Mouse (Mus musculus) lung, embryonic 15.5 days (tissue): ENCODE data around the gene Auh. TPM values are rescaled to one million over a fixed set of nuclear protein-coding genes. Genes with fewer than 3 reads are reported as not detected.

ENCODE experiments used
- ATAC-seq: fragments of 200-750 bp; cut with Nextera tagmentation; 2 replicates; pipeline ENCODE4 v1.8.0; 2017; ENCODE audit warnings: moderate number of reproducible peaks, borderline replicate concordance; ENCODE audit not compliant: low FRiP score, low TSS enrichment; ENCODE audit errors: extremely low read depth
- H3K27ac ChIP-seq: fragments of 300-500 bp; sonication (generic); 2 replicates; pipeline ENCODE4 v1.5.1; 2015; ENCODE audit warnings: moderate library complexity, mild to moderate bottlenecking, inconsistent platforms
- H3K27me3 ChIP-seq: fragments of 300-500 bp; sonication (generic); 2 replicates; pipeline ENCODE4 v1.6.1; 2015; ENCODE audit warnings: inconsistent platforms
- H3K36me3 ChIP-seq: fragments of 300-500 bp; sonication (generic); 2 replicates; pipeline ENCODE4 v1.6.1; 2015; ENCODE audit warnings: inconsistent platforms
- H3K4me1 ChIP-seq: fragments of 300-500 bp; sonication (generic); 2 replicates; pipeline ENCODE4 v1.6.1; 2015; ENCODE audit warnings: inconsistent platforms
- H3K4me2 ChIP-seq: fragments of 300-500 bp; sonication (generic); 2 replicates; pipeline ENCODE4 v1.6.1; 2015; ENCODE audit warnings: inconsistent platforms, mild to moderate bottlenecking, moderate library complexity
- H3K4me3 ChIP-seq: fragments of 300-500 bp; sonication (generic); 2 replicates; pipeline ENCODE4 v1.5.1; 2015; ENCODE audit warnings: mild to moderate bottlenecking, inconsistent platforms
- H3K9ac ChIP-seq: fragments of 300-500 bp; sonication (generic); 2 replicates; pipeline ENCODE4 v1.6.1; 2015; ENCODE audit warnings: inconsistent platforms
- H3K9me3 ChIP-seq: fragments of 300-500 bp; sonication (generic); 2 replicates; pipeline ENCODE4 v1.6.1; 2016; ENCODE audit warnings: inconsistent platforms
- WGBS: fragments of 180-500 bp; shearing (Covaris S2); methylation state at CpG from one replicate; pipeline ENCODE4 v1.1.7; 2015; 5-methylcytosine and 5-hydroxymethylcytosine counted together
- polyA plus RNA-seq: library from polyadenylated mRNA; unstranded; fragments of >200 nt; fragmentation: Nextera tagmentation; extraction: Ambion mirVana; gene quantifications from 2 replicates; pipeline ENCODE4 v1.2.1, GENCODE M21; 2015

Gene Auh
- polyA plus RNA-seq, 1 experiment from 2014 or later, result 45.7 TPM

DNA sequence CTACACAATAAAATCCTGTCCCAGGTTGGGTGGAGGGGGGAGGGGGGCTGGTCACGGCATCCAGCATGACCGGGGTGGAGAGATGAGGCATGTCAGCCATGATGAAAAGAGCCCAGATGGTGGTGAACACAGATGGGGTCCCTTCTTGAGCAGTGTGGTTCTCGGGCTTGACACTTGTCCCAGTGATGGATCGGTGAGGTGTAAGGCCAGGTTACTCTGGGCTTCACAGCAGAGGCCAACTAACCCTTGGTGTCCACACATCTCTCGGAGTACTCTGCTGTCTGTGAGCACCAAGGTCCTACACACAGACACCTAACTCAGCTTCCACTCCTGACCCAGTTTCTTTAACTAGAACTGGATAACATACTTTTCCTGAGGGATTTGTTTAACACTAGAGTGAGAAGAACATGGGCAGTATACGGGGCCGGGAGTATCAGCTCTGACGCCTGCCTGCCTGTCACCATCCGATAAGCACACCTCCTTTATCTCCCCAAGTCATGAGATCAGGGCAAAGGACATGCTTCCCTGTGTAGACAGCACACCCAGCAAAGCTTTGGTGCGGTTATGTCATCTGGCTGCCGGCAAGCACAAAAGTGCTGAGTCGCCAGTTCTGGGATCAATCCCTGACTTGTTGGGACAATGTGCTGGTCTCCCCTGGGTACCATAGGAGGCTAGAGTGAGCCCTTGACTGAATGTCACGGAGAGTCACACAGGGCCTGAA, 98.3 kb downstream of the Auh start:
- H3K9me3 ChIP-seq, result no peaks in the 10 kb centered on the region
- H3K27me3 ChIP-seq, result no peaks in the 10 kb centered on the region
- peaks cover 44% of the 10 kb centered on the region for H3K4me1 ChIP-seq
- no peak overlapping the region for H3K4me2 ChIP-seq
- H3K9ac ChIP-seq, result no peak overlapping the region
- ATAC-seq, result no peak
- H3K4me3 ChIP-seq, result no peak overlapping the region
- H3K27ac ChIP-seq, result no peak overlapping the region
- no peaks in the 10 kb centered on the region for H3K36me3 ChIP-seq
- WGBS, result 60% methylated on average over 13 of the region's 13 CpGs

DNA sequence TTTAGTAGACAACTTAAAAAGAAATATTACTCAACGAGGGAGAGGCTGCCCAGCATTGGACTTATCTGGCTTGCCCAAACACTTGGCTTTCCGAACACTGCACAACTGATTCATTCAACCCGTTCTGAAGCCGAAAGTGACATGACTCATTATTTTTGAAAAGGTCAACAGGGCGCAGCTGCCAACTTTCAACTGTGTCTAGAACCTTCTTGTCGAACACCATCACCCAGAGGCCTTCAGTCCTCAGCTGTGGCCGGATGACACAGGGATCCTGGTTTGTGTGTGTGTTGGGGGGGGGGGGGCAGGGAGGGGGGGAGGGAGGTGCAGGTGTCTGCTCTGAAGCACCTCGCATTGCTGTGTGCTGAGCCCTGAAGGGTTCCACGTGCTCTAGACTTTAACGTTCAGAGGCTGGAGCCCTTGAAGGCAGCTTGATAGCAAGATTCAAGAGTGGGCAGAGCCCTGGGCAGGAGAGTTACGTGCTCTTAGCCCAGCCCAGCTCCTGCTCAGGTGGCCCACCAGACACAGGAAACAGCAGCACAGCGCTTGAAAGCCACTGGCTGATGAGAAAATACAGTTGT, 100.4 kb downstream of the Auh start:
- Histone ChIP-seq H3K27ac (peak overlapping the region; percentile 2; the same call in 1 of the 2 replicates), H3K9ac (no peak overlapping the region), H3K4me1 (peaks cover 56% of the 10 kb centered on the region), H3K36me3 (no peaks in the 10 kb centered on the region), H3K4me2 (no peak overlapping the region), H3K27me3 (no peaks in the 10 kb centered on the region), H3K4me3 (no peak overlapping the region), H3K9me3 (no peaks in the 10 kb centered on the region)
- 48% methylated on average over 12 of the region's 12 CpGs for WGBS
- 0 out of 2 replicates have a peak, but pooled peaks have one; percentile 19 for ATAC-seq

DNA sequence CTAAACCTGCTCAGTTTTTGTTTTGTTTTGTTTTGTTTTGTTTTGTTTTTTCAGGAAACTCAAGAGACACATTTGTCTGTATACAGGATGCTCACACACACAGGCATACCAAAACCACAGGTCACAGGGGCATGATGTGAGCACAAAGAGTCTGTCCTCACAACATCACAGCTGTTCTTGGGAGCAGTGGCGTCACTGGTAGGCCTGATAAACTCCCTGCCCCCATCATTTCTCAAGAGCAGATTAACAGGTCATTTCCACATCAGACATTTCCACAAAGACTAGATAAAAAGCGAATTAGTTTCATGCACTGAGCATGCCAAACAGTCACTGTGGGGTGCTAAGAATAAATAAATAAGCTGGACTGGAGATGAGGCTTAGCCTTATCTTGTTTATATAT, 101.3 kb downstream of the Auh start:
- H3K4me1 ChIP-seq, result peaks cover 58% of the 10 kb centered on the region
- 0 out of 2 replicates have a peak overlapping the region, but pooled peaks have one; percentile 17 for H3K27ac ChIP-seq
- no peak overlapping the region for H3K4me3 ChIP-seq

DNA sequence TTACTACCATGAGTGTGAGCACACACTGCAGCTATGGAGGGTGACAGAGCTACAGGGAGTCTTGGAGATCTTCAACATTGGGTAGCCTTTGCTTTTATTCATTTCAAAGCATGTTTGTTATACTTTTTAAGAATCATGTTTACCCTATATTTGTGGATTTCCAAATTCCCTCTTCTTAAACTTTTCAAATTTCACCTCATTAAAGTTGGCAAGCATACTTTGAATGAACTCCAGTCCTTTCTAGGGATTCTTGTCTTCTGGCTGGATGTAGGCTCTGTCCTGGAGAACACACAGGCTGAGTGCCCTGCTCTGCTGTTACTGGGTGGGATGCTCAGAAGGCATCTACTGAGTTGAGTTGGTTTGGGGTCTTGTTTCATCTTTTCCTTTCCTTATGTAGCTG, 102.8 kb downstream of the Auh start:
- Histone ChIP-seq H3K4me1 (peaks cover 71% of the 10 kb centered on the region), H3K4me3 (no peak overlapping the region), H3K9ac (no peak overlapping the region), H3K27ac (peak overlapping the region; percentile 60), H3K36me3 (no peaks in the 10 kb centered on the region), H3K9me3 (no peaks in the 10 kb centered on the region), H3K27me3 (no peaks in the 10 kb centered on the region), H3K4me2 (no peak overlapping the region)
- ATAC-seq, result peak; percentile 11; the same call in 1 of the 2 replicates

More for the DNA sequence above, 101.3 kb downstream of the Auh start:
- Histone ChIP-seq H3K27me3 (no peaks in the 10 kb centered on the region), H3K36me3 (no peaks in the 10 kb centered on the region), H3K9ac (no peak overlapping the region), H3K9me3 (no peaks in the 10 kb centered on the region), H3K4me2 (no peak overlapping the region)
- 44% methylated on average over 2 of the region's 2 CpGs for WGBS
- no peak for ATAC-seq

DNA sequence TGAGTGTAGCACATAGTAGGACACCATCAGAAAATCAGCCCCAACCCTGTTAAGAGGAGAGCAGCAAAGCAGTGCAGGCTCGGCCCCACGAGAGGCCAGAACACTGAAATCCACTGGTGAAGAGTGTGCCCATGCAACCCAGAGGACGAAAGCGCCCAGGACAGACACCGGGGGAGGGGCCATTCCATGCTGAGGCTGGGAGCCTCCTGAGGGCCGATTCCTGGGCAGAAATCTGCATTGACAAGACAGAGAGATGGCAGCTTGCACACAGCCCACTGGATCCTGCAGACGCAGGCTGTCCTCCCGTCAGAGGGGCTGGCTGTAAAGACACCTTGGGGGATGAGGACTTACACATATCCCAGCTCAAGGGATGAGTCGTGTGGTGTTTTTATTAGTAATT, 104.7 kb downstream of the Auh start:
- WGBS, result 69% methylated on average over 9 of the region's 9 CpGs
- Histone ChIP-seq H3K4me1 (peaks cover 80% of the 10 kb centered on the region), H3K4me3 (no peak overlapping the region), H3K9ac (no peak overlapping the region), H3K36me3 (no peaks in the 10 kb centered on the region), H3K27me3 (no peaks in the 10 kb centered on the region), H3K4me2 (no peak overlapping the region), H3K27ac (no peak overlapping the region), H3K9me3 (no peaks in the 10 kb centered on the region)
- no peak for ATAC-seq

DNA sequence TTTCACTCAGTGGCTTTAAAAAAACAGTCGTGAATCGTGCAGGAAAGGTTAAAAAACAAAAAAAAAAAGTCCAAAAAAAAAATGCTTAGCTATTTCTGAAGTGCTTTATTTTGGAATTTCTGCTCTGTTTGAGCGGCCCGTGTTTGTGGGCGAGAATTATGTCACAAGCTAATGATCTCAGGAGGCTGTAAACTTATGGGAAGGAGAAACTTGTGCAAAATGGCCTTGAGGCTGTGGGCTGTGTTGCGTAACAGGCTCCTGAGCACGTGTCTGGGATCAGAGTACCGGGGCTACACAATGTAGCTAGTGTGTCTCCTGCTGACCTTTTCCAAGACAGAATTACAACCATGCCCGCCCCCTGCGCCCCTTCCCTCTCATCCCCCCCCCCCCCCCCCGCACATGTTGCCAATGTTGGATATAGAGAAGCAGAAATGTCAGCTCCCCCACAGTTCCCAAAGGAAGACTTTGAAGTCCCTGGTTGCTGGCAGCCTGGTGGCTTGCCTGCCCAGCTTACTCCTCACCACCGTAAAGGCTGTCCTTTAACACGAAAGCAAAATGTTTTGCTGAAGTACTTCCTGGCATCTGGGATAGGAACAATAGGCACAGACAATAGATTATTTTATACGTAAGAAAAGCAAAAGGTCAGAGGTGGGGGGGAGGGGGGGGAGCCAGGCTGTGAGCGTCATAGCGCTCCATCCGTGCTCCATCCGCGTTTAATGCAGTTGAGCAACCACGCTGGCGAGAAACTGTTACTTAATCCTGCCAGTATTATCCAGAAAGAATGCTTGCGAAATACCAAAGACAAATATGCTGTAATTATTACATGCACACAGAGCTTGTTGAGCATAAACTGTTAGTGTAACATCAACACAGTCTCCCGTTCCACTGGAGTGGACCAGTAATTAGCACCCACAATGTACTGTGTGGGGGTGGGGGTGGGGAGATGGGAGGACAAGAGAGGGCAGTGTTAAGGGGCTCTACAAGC, 107.0 kb downstream of the Auh start:
- 13% methylated on average over 22 of the region's 23 CpGs for WGBS
- peak overlapping the region; percentile 27 for H3K4me2 ChIP-seq
- peak; percentile 53; the same call in 1 of the 2 replicates for ATAC-seq
- H3K9me3 ChIP-seq, result no peaks in the 10 kb centered on the region
- H3K4me1 ChIP-seq, result peaks cover 81% of the 10 kb centered on the region
- peak overlapping the region; percentile 76 for H3K27ac ChIP-seq
- H3K27me3 ChIP-seq, result no peaks in the 10 kb centered on the region
- H3K9ac ChIP-seq, result no peak overlapping the region
- H3K4me3 ChIP-seq, result no peak overlapping the region
- no peaks in the 10 kb centered on the region for H3K36me3 ChIP-seq

DNA sequence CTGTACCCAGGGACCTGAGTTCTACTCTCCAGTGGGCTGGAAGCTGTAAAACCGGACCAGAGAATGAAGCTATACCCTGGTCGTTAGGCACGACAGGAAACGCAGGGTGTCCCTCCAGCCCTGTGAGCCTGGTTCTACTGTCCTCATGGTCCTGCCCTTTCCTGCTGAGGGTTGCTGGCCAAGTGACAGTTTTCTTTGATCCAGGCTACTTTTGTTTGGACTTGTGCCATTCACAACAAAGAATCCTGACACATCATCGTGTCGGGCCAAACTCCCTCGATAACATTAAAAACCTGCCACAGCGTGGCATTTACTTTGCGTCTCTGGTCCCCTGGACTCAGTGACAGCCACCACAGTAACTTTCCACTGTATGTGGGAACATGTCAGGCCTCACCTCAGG, 107.9 kb downstream of the Auh start:
- H3K27ac ChIP-seq, result peak overlapping the region; percentile 76
- H3K36me3 ChIP-seq, result no peaks in the 10 kb centered on the region
- 24% methylated on average over 9 of the region's 9 CpGs for WGBS
- no peak for ATAC-seq
- H3K9me3 ChIP-seq, result no peaks in the 10 kb centered on the region
- peaks cover 76% of the 10 kb centered on the region for H3K4me1 ChIP-seq
- no peak overlapping the region for H3K9ac ChIP-seq
- H3K4me3 ChIP-seq, result no peak overlapping the region
- no peak overlapping the region; the same call in 1 of the 2 replicates for H3K4me2 ChIP-seq
- no peaks in the 10 kb centered on the region for H3K27me3 ChIP-seq

DNA sequence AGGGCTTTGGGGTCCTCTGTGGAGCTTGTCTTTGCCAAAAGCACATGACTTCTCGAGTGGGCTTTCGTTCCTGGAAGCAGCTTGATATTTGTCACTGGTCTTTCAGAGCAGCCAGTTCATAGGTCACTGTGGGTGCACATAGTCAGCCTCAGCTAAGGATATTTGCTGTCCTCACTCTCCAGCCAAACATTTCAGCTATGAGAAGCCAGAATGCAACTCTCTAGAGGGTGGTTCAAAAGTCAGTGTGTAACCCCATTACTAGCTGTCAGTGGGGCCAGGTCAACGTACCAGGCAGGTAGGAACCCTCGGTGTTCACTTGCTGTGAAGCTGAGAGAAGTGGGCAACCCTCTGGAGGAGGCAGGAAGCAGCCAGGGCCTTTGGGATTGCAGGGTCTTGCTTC, 109.6 kb downstream of the Auh start:
- WGBS, result 55% methylated on average over 4 of the region's 4 CpGs
- Histone ChIP-seq H3K9ac (no peak overlapping the region), H3K4me3 (no peak overlapping the region), H3K4me2 (no peak overlapping the region), H3K27me3 (no peaks in the 10 kb centered on the region), H3K27ac (peak overlapping the region; percentile 37), H3K4me1 (peaks cover 63% of the 10 kb centered on the region), H3K9me3 (no peaks in the 10 kb centered on the region), H3K36me3 (no peaks in the 10 kb centered on the region)
- no peak for ATAC-seq

DNA sequence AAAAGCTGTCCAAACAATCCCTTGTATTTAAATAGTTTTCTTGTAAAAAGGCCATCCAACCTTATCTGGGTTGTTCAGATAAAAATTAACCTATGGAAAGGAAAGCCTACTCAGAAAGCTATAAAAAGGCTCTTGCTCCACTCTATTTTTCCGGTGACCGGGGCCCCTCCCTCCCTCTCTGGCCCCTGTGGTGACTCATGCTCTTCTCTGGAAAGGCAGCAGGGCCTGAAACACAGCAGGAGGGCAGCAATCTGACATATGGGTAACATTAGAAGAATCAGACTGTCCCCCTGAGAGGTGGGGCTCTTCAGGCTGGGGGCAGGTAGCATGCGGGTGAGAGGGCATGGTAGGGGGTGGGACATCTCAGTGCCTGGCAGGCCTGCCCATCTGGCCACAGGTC, 110.7 kb downstream of the Auh start:
- no peaks in the 10 kb centered on the region for H3K36me3 ChIP-seq
- peaks cover 54% of the 10 kb centered on the region for H3K4me1 ChIP-seq
- H3K27me3 ChIP-seq, result no peaks in the 10 kb centered on the region
- H3K9me3 ChIP-seq, result no peaks in the 10 kb centered on the region
- H3K4me3 ChIP-seq, result no peak overlapping the region
- no peak overlapping the region for H3K4me2 ChIP-seq
- no peak overlapping the region for H3K9ac ChIP-seq
- WGBS, result 24% methylated on average over 3 of the region's 3 CpGs
- peak overlapping the region; percentile 79 for H3K27ac ChIP-seq
- no peak for ATAC-seq

DNA sequence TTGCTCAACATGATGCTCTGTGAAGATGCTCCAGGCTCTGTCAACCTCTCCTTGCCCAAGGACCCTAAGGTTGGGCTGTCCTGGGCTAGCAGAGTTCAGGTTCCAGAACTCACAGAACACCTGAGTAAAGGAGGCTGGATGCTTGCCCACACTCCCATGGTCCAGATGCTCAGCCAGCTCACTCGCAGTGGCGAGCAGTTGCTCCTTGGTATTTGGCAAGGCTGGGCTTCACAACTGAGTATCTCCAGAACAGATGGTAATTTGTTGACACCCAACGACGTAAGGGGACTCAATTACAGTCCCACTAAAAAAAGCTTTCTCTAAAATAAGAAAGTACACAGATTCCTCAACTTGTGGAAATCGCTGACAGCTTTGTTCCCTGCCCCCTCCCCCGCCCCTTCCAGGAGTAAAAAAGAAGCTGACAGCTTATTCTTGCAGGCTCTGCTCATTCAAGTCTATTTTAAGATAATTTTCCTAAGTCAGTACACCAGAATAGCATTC, 111.4 kb downstream of the Auh start:
- peak overlapping the region; percentile 79 for H3K27ac ChIP-seq
- peaks cover 50% of the 10 kb centered on the region for H3K4me1 ChIP-seq
- no peak for ATAC-seq
- H3K36me3 ChIP-seq, result no peaks in the 10 kb centered on the region
- H3K9ac ChIP-seq, result no peak overlapping the region
- no peak overlapping the region for H3K4me2 ChIP-seq
- no peak overlapping the region for H3K4me3 ChIP-seq
- no peaks in the 10 kb centered on the region for H3K27me3 ChIP-seq
- H3K9me3 ChIP-seq, result no peaks in the 10 kb centered on the region
- 17% methylated on average over 6 of the region's 6 CpGs for WGBS

DNA sequence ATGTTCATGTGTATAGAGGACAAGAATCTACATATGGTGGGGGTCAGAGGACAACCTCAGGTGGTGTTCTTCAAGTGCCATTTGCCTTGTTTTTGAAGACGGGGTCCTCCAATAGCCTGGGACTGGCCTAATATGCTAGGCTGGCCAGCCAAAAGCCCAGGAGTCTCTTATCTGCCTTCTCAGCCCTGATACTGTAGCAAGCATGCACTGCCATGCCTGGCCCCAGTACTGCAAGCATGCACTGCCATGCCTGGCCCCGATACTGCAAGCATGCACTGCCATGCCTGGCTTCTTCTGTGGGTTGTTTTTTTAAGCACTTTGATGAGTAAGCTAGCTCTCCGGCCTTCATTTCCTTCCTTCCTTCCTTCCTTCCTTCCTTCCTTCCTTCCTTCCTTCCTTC, 115.7 kb downstream of the Auh start:
- Histone ChIP-seq H3K36me3 (no peaks in the 10 kb centered on the region), H3K9me3 (no peaks in the 10 kb centered on the region), H3K27me3 (no peaks in the 10 kb centered on the region), H3K4me3 (no peak overlapping the region), H3K4me2 (no peak overlapping the region), H3K27ac (no peak overlapping the region), H3K9ac (no peak overlapping the region), H3K4me1 (peaks cover 11% of the 10 kb centered on the region)
- 71% methylated on average over 3 of the region's 3 CpGs for WGBS
- ATAC-seq, result no peak
